Mouse (Mus musculus): ENCODE measurements around the gene Nfkbid. TPM values are rescaled to one million over a fixed set of nuclear protein-coding genes. Genes with fewer than 3 reads are reported as not detected.

Nfkbid gene
- polyA plus RNA-seq, 1 experiment from 2014 or later = 1.2 TPM

- Histone ChIP-seq H3K27me3 (peaks cover 16% of the 10 kb centered on the region), H3K9ac (replicated peaks) (peak overlapping the region; percentile 51; the same call in 1 of the 2 replicates), H3K9me3 (no peaks in the 10 kb centered on the region), H3K27ac (peak overlapping the region; percentile 25), H3K4me3 (replicated peaks) (peak overlapping the region; percentile 37), H3K4me1 (replicated peaks) (peaks cover 13% of the 10 kb centered on the region), H3K36me3 (no peaks in the 10 kb centered on the region), H3K4me2 (replicated peaks) (peak overlapping the region; percentile 53)
- WGBS = 7% methylated on average over 32 of the region's 32 CpGs
- peak; percentile 81 for ATAC-seq
These were observed 56.2 kb downstream of the Nfkbid start for GRCm38 (mm10) chr7:30477415-30478381.

Other genes starting within 250 kb of the Nfkbid start
- 3.0 and 4.4 TPM in 2 replicates for gene Cox7a1, start 237.6 kb upstream of the Nfkbid start, polyA plus RNA-seq (2015; fragmentation: Nextera tagmentation; extraction: Ambion mirVana)
- gene Capns1, start 222.9 kb upstream of the Nfkbid start, polyA plus RNA-seq (2015; fragmentation: Nextera tagmentation; extraction: Ambion mirVana) = 57.2 and 64.1 TPM in 2 replicates
- 181 and 186 TPM in 2 replicates for gene Polr2i, start 189.8 kb upstream of the Nfkbid start, polyA plus RNA-seq (2015; fragmentation: Nextera tagmentation; extraction: Ambion mirVana)
- gene Tbcb, start 189.5 kb upstream of the Nfkbid start, polyA plus RNA-seq (2015; fragmentation: Nextera tagmentation; extraction: Ambion mirVana) = 359 and 362 TPM in 2 replicates
- gene Ovol3, start 186.0 kb upstream of the Nfkbid start, polyA plus RNA-seq (2015; fragmentation: Nextera tagmentation; extraction: Ambion mirVana) = not detected in 2 replicates
- 0.68 and 0.79 TPM in 2 replicates for gene Thap8, start 141.6 kb upstream of the Nfkbid start, polyA plus RNA-seq (2015; fragmentation: Nextera tagmentation; extraction: Ambion mirVana)
- gene Wdr62, start 141.3 kb upstream of the Nfkbid start, polyA plus RNA-seq (2015; fragmentation: Nextera tagmentation; extraction: Ambion mirVana) = 5.9 and 6.4 TPM in 2 replicates
- gene Clip3, start 130.0 kb upstream of the Nfkbid start, polyA plus RNA-seq (2015; fragmentation: Nextera tagmentation; extraction: Ambion mirVana) = 92.0 and 99.2 TPM in 2 replicates
- gene Alkbh6, start 113.0 kb upstream of the Nfkbid start, polyA plus RNA-seq (2015; fragmentation: Nextera tagmentation; extraction: Ambion mirVana) = 128 and 132 TPM in 2 replicates
- gene Syne4, start 106.9 kb upstream of the Nfkbid start, polyA plus RNA-seq (2015; fragmentation: Nextera tagmentation; extraction: Ambion mirVana) = 10.8 and 11.7 TPM in 2 replicates
- gene E130208F15Rik, start 100.0 kb upstream of the Nfkbid start, polyA plus RNA-seq (2015; fragmentation: Nextera tagmentation; extraction: Ambion mirVana) = not detected in 2 replicates
- gene Sdhaf1, start 97.8 kb upstream of the Nfkbid start, polyA plus RNA-seq (2015; fragmentation: Nextera tagmentation; extraction: Ambion mirVana) = 21.2 and 23.6 TPM in 2 replicates
- 11.4 and 13.0 TPM in 2 replicates for gene Lrfn3, start 59.0 kb upstream of the Nfkbid start, polyA plus RNA-seq (2015; fragmentation: Nextera tagmentation; extraction: Ambion mirVana)
- gene Tyrobp, start 8.0 kb upstream of the Nfkbid start, polyA plus RNA-seq (2015; fragmentation: Nextera tagmentation; extraction: Ambion mirVana) = 21.0 and 23.8 TPM in 2 replicates
- 0.54 TPM in 1 of 2 replicates, not detected in the other for gene Hcst, start 1.9 kb upstream of the Nfkbid start, polyA plus RNA-seq (2015; fragmentation: Nextera tagmentation; extraction: Ambion mirVana)
- gene Aplp1, start 23.8 kb downstream of the Nfkbid start, polyA plus RNA-seq (2015; fragmentation: Nextera tagmentation; extraction: Ambion mirVana) = 521 and 559 TPM in 2 replicates
- gene Kirrel2, start 36.0 kb downstream of the Nfkbid start, polyA plus RNA-seq (2015; fragmentation: Nextera tagmentation; extraction: Ambion mirVana) = 3.1 and 3.6 TPM in 2 replicates
- 0.78 and 0.94 TPM in 2 replicates for gene Nphs1, start 36.6 kb downstream of the Nfkbid start, polyA plus RNA-seq (2015; fragmentation: Nextera tagmentation; extraction: Ambion mirVana)
- gene Prodh2, start 71.9 kb downstream of the Nfkbid start, polyA plus RNA-seq (2015; fragmentation: Nextera tagmentation; extraction: Ambion mirVana) = not detected in 2 replicates
- 106 and 114 TPM in 2 replicates for gene Arhgap33, start 113.3 kb downstream of the Nfkbid start, polyA plus RNA-seq (2015; fragmentation: Nextera tagmentation; extraction: Ambion mirVana)
- 5.7 and 6.6 TPM in 2 replicates for gene Hspb6, start 130.4 kb downstream of the Nfkbid start, polyA plus RNA-seq (2015; fragmentation: Nextera tagmentation; extraction: Ambion mirVana)
- 8.7 and 12.3 TPM in 2 replicates for gene Proser3, start 130.6 kb downstream of the Nfkbid start, polyA plus RNA-seq (2015; fragmentation: Nextera tagmentation; extraction: Ambion mirVana)
- 54.4 and 60.4 TPM in 2 replicates for gene Lin37, start 138.1 kb downstream of the Nfkbid start, polyA plus RNA-seq (2015; fragmentation: Nextera tagmentation; extraction: Ambion mirVana)
- 92.5 and 102 TPM in 2 replicates for gene U2af1l4, start 141.6 kb downstream of the Nfkbid start, polyA plus RNA-seq (2015; fragmentation: Nextera tagmentation; extraction: Ambion mirVana)
- 20.7 and 22.6 TPM in 2 replicates for gene Gm49396, start 141.6 kb downstream of the Nfkbid start, polyA plus RNA-seq (2015; fragmentation: Nextera tagmentation; extraction: Ambion mirVana)
- 131 and 133 TPM in 2 replicates for gene Psenen, start 141.9 kb downstream of the Nfkbid start, polyA plus RNA-seq (2015; fragmentation: Nextera tagmentation; extraction: Ambion mirVana)
- 4.8 and 6.6 TPM in 2 replicates for gene Igflr1, start 143.7 kb downstream of the Nfkbid start, polyA plus RNA-seq (2015; fragmentation: Nextera tagmentation; extraction: Ambion mirVana)
- 12.9 and 13.3 TPM in 2 replicates for gene Kmt2b, start 167.0 kb downstream of the Nfkbid start, polyA plus RNA-seq (2015; fragmentation: Nextera tagmentation; extraction: Ambion mirVana)
- gene Zbtb32, start 177.2 kb downstream of the Nfkbid start, polyA plus RNA-seq (2015; fragmentation: Nextera tagmentation; extraction: Ambion mirVana) = 0.14 and 0.31 TPM in 2 replicates
- 0.46 and 0.73 TPM in 2 replicates for gene Upk1a, start 191.1 kb downstream of the Nfkbid start, polyA plus RNA-seq (2015; fragmentation: Nextera tagmentation; extraction: Ambion mirVana)
- gene Cox6b1, start 204.4 kb downstream of the Nfkbid start, polyA plus RNA-seq (2015; fragmentation: Nextera tagmentation; extraction: Ambion mirVana) = 1,046 and 1,055 TPM in 2 replicates
- gene Etv2, start 214.1 kb downstream of the Nfkbid start, polyA plus RNA-seq (2015; fragmentation: Nextera tagmentation; extraction: Ambion mirVana) = not detected in 2 replicates
- gene Rbm42, start 228.6 kb downstream of the Nfkbid start, polyA plus RNA-seq (2015; fragmentation: Nextera tagmentation; extraction: Ambion mirVana) = 130 and 153 TPM in 2 replicates
- 34.2 and 37.0 TPM in 2 replicates for gene Haus5, start 243.3 kb downstream of the Nfkbid start, polyA plus RNA-seq (2015; fragmentation: Nextera tagmentation; extraction: Ambion mirVana)
- gene Pmis2, start 249.9 kb downstream of the Nfkbid start, polyA plus RNA-seq (2015; fragmentation: Nextera tagmentation; extraction: Ambion mirVana) = not detected in 2 replicates

Data from midbrain, embryonic 13.5 days (tissue).